Mouse (Mus musculus) testis, postnatal 14 days (tissue): ENCODE measurements at regions not wholly inside any gene's neighbourhood (a gene's known extent, or its start where the extent isn't known, plus 50 kb on each side); places are given as distances from the start of the nearest gene placed in this dataset.
A peak's percentile ranks its signal among the peaks of the same experiment; 100 is the strongest.
"Not testable (repeated sequence)": the region's sequence is repeated elsewhere in the genome, so short reads cannot be mapped to it uniquely, and the experiment has no call there.

Experiments used
- DNase-seq: peaks from one replicate; pipeline ENCODE4 v3.0.0; 2021; ENCODE audit warnings: low spot score

GRCm38 (mm10) chr11:12589757-12590373 lies 125.1 kb upstream of the Cobl start:
- DNase-seq, result no peak

- DNase-seq, result not testable (repeated sequence)
Observed at GRCm38 (mm10) chr11:12584851-12585680, 120.3 kb upstream of the Cobl start.

- no peak for DNase-seq
Observed at GRCm38 (mm10) chr11:12578999-12579576, 114.3 kb upstream of the Cobl start.

- no peak for DNase-seq
Observed at GRCm38 (mm10) chr11:12559663-12560062, 94.9 kb upstream of the Cobl start.

GRCm38 (mm10) chr11:12558995-12559633 lies 94.4 kb upstream of the Cobl start:
- no peak for DNase-seq

- DNase-seq, result no peak
Observed at GRCm38 (mm10) chr11:12558176-12558575, 93.4 kb upstream of the Cobl start.

GRCm38 (mm10) chr11:12545771-12546170 lies 81.0 kb upstream of the Cobl start:
- DNase-seq, result no peak

GRCm38 (mm10) chr11:12543042-12543441 lies 78.3 kb upstream of the Cobl start:
- no peak for DNase-seq

GRCm38 (mm10) chr11:12540333-12540870 lies 75.6 kb upstream of the Cobl start:
- DNase-seq, result no peak

GRCm38 (mm10) chr11:12535063-12535462 lies 70.3 kb upstream of the Cobl start:
- no peak for DNase-seq

- peak; percentile 34 for DNase-seq
Observed at GRCm38 (mm10) chr11:12532288-12532687, 67.5 kb upstream of the Cobl start.

GRCm38 (mm10) chr11:12522063-12522462 lies 57.3 kb upstream of the Cobl start:
- not testable (repeated sequence) for DNase-seq

- no peak for DNase-seq
Observed at GRCm38 (mm10) chr11:12521286-12521685, 56.5 kb upstream of the Cobl start.

- no peak for DNase-seq
Observed at GRCm38 (mm10) chr11:12516374-12516773, 51.6 kb upstream of the Cobl start.
